Mouse (Mus musculus): ENCODE data around the gene Kdm5b. TPM values are rescaled to one million over a fixed set of nuclear protein-coding genes. Genes with fewer than 3 reads are reported as not detected.
A peak's percentile ranks its signal among the peaks of the same experiment; 100 is the strongest.

The Kdm5b gene
- total RNA-seq, 4 experiments from 2014 or later, result 8.4 to 9.8 (median 9.5) TPM

- no peak for DNase-seq (ENCODE audit: low spot score in 2 of 2)
Observed at GRCm38 (mm10) chr1:134549632-134550132, 10.3 kb upstream of the Kdm5b start, which contains the start of gene Mgat4e. Gene Mgat4e, minus strand, starts transcription at chr1:134549682.

DNA sequence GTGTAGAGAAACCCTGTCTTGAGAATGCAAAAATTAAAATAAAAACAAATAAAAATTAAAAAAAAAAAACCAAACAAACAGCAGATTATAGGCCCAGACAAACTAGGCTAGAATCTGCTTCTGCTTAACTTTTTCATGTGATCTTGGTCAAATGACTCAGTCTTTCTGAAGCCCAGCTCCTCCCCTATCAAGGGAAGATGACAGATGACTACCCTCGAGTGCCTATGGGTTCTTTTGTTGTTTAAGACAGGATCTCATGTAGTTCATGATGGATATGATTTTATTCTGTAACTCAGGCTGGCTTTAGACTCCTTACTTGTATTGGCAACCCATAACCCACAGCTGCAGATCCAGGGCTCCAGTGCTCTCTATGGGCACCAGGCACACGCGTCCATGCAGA lies 8.1 kb upstream of the Kdm5b start:
- DNase-seq (ENCODE audit: low spot score in 2 of 2), result no peak

- no peak for DNase-seq (ENCODE audit: low spot score in 2 of 2)
Observed at GRCm38 (mm10) chr1:134552396-134552795, 7.6 kb upstream of the Kdm5b start.

GRCm38 (mm10) chr1:134555240-134555870 lies 4.6 kb upstream of the Kdm5b start:
- DNase-seq (ENCODE audit: low spot score in 2 of 2), result no peak

GRCm38 (mm10) chr1:134555871-134556670 lies 3.9 kb upstream of the Kdm5b start:
- peak in 1 of 2 experiments; percentile 20 for DNase-seq (ENCODE audit: low spot score in 2 of 2)

- peak; percentile 96 for DNase-seq (ENCODE audit: low spot score in 2 of 2)
Observed at GRCm38 (mm10) chr1:134556671-134557218, 3.2 kb upstream of the Kdm5b start.

DNA sequence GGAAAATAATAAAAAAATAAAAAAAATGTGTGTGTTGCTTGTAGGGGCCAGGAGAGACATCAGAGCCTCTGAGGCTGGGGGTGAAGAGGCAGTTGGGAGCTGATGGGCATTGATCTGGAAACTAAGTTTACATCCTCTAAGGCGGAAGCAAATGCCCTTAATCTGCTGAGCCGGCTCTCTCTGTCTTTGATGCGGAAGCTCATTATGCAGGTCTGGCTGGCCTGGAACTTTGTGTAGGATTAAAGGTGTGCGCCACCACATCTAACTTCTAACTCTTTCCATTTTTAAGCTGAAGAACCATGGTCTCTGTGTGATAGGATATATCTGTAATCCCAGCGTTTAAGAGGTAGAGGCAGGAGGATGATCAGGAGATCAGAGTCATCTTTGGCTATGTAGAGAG lies 1.5 kb upstream of the Kdm5b start:
- no peak for DNase-seq (ENCODE audit: low spot score in 2 of 2)

DNA sequence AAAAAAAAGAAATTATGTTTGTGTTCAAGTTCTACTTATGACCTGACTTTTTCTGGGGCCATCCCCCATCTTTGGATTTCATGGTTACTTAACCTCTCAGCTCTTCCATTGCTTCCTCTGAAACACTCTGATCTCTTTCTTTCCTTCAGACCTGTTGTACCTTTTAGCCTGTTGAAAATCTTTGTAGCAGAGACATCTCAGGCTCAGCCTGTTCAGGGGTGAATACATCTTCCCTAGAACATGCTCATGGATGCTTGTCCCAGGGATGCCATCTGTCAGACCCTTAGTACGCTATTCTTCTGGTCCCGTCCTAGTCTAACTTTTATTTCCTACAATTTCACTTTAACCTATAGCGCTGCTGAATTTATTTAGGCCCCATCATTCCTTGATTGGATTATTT lies 745 bp upstream of the Kdm5b start:
- no peak for DNase-seq (ENCODE audit: low spot score in 2 of 2)

DNA sequence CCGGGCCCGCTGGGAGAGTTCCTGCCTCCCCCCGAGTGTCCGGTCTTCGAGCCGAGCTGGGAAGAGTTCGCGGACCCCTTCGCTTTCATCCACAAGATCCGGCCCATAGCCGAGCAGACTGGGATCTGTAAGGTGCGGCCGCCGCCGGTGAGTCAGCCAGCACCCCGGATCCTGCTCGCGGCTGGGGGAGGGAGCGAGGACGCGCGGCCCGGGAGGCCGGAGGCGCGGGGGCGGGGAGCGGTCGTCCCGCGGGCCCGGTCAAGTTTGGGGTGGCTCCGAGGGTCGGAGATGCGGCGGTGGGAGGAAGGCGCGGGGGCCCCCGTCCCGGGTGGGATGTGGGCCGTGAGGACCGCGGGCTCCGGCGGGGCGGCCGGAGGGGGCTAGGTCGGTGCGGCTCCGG lies 425 bp downstream of the Kdm5b start:
- DNase-seq (ENCODE audit: low spot score in 2 of 2), result peak in 1 of 2 experiments; percentile 11

GRCm38 (mm10) chr1:134560801-134561769 lies 1.1 kb downstream of the Kdm5b start:
- DNase-seq (ENCODE audit: low spot score in 2 of 2), result no peak

DNA sequence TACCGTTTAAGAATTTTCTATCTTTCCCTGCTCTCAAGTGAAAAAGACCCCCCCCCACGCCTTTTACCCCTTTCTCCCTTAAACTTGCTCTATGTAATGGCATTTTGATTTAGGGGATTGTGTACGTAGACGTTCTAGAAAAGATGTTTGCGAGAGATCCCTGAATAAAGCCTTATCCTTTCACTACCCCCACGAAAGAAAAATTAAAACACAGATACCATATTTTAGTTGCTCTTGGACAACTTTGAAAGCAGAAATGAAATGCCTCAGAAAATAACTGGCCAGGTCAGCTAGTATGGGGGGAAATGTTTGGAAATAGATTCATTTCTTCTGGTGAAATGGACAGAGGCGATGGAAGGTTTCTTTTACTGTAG lies 1.8 kb downstream of the Kdm5b start:
- DNase-seq (ENCODE audit: low spot score in 2 of 2), result no peak

DNA sequence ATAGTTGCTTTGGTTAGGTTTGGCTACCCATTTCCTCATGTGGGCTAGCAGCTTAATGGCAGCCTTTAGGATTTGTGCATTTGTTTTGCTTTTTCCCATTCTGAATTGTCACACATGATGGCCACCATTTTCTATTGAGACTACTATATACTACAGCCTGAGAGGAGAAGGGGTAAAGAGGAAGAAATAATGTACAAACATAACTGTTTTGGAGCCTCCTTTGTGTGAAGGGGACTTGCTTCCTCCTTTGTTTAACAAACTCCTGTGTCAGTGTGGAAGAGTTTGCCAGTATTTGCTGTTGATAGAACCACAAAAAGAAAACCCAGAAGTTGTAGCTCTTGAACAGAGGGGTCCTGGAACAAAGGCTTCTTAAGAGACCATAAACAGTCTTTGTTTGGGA lies 2.5 kb downstream of the Kdm5b start:
- no peak for DNase-seq (ENCODE audit: low spot score in 2 of 2)

DNA sequence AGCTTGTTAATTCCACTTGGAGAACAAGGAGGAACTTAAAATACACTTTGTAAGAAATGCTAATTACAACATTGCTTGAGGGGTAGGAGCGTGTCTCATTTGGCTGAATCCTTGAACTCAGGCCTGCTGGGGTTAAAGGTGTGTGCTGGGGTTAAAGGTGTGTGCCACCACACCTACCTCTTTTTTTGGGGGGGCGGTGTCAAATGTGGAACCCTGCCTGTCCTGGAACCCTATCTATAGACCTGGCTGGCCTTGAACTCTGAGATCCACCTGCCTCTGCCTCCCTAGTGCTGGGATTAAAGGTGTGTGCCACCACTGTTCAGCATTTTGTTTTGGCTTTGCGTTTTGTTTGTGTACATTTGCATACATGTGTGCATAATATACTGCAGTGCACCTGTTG lies 3.8 kb downstream of the Kdm5b start:
- no peak for DNase-seq (ENCODE audit: low spot score in 2 of 2)

DNA sequence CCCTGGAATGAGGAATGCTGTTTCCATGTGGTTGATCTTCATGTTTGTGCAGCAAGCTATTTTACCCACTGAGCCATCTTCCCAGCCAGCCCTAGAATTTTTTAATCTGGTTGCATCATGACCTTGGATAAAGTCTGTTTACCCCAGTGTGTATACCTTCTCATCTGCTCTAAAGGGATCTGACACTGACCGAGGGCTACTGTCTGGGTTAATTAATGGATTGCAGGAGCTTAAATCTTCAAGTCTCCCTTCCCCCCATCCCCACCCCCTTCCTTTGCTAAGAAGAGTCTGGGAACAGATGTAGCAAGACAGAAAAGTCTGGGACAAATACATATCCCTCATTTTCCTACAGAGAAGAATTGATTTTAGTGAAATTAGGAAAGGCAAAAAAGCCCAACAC lies 7.5 kb downstream of the Kdm5b start:
- DNase-seq (ENCODE audit: low spot score in 2 of 2), result no peak

DNA sequence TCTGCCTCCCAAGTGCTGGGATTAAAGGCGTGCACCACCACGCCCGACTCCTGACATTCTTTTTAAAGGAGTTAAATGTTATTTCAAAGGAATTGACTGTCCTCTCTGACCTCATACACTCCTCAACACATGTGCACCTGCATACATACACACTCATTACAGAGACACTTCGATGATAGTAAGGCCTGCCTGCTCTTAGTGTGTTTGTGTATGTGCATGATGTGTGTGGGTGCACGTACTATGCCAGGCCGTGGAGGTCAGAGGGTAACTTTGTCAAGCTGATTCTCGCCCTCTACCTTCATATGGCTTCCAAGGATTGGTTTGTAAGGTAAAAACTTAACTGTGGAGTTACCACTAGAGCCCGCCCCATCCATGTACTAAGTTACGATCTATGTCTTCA lies 10.2 kb downstream of the Kdm5b start:
- no peak for DNase-seq (ENCODE audit: low spot score in 2 of 2)

DNA sequence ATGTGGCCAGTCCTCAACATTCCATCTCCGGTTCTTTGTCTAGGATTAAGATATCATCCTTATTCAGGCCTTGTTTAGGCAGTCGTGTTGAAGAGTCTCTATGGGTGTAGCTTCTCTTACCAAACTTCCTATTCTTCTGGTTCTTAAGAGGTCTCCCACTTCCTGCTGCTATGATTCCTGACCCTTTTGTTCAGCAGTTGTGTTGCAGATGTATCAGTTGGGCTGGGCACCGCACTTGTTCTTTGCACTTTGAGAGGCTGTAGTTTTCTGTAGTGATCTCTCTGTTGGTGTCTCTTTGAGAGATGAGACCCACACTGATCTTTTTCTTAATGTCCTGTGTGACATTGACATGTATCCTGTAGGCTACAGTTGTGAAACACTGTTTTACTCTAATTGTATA lies 10.7 kb downstream of the Kdm5b start:
- no peak for DNase-seq (ENCODE audit: low spot score in 2 of 2)

GRCm38 (mm10) chr1:134573300-134573931 lies 13.4 kb downstream of the Kdm5b start:
- DNase-seq (ENCODE audit: low spot score in 2 of 2), result no peak

GRCm38 (mm10) chr1:134573932-134574315 lies 14.0 kb downstream of the Kdm5b start:
- no peak for DNase-seq (ENCODE audit: low spot score in 2 of 2)

GRCm38 (mm10) chr1:134577384-134578120 lies 17.6 kb downstream of the Kdm5b start:
- DNase-seq (ENCODE audit: low spot score in 2 of 2), result no peak

DNA sequence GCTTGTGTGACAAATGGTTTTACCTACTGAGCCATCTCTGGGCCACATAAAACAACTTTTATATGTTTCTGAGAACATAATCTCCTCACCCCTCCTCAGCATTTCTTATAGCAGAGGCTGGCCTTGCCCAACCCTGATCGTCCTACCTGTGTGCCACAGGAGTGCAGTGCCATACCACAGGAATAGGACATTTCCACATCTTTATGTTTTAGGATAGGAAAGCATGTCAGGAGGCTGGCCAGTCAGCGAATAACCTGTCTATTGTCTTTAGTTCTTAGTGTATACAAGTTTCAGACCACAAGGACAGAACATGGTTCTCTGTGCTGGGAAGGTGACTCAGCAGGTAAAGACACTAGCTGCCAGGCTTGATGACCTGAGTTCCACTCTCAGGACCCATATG lies 20.8 kb downstream of the Kdm5b start:
- DNase-seq (ENCODE audit: low spot score in 2 of 2), result no peak
